Comparison of ENCODE assay signal across 8 mouse cellular contexts in genomic region chr11:98775348-98776051, GRCm38 (mm10). TPM values are rescaled to one million over a fixed set of nuclear protein-coding genes. Genes with fewer than 3 reads are reported as not detected.
DNase-seq lines count a peak whose midpoint lies in the region; ATAC-seq lines count a peak whose summit lies in the region.

No protein-coding gene starts in this region.

- no peaks in the 10 kb centered on the region for H3K9me3 ChIP-seq in heart, embryonic 13.5 days
- H3K9me3 ChIP-seq in liver, embryonic 13.5 days (replicated peaks) = no peaks in the 10 kb centered on the region
- no peaks in the 10 kb centered on the region for H3K9me3 ChIP-seq in stomach, embryonic 14.5 days (ENCODE audit: control insufficient read depth, low read depth, low read length)

- H3K4me2 ChIP-seq in heart, embryonic 13.5 days = peak overlapping the region; percentile 85
- H3K4me2 ChIP-seq in liver, embryonic 13.5 days = peak overlapping the region; percentile 76
- H3K4me2 ChIP-seq in stomach, embryonic 14.5 days (replicated peaks; ENCODE audit: low read depth, low read length) = peak overlapping the region; percentile 47

- no peaks in the 10 kb centered on the region for H3K27me3 ChIP-seq in heart, embryonic 13.5 days (replicated peaks)
- H3K27me3 ChIP-seq in liver, embryonic 13.5 days = no peaks in the 10 kb centered on the region
- H3K27me3 ChIP-seq in stomach, embryonic 14.5 days (ENCODE audit: control insufficient read depth, insufficient read depth, low read length) = no peaks in the 10 kb centered on the region

- H3K27ac ChIP-seq in heart, embryonic 13.5 days (replicated peaks) = peak overlapping the region; percentile 99
- peak overlapping the region; percentile 81 for H3K27ac ChIP-seq in liver, embryonic 13.5 days
- H3K27ac ChIP-seq in stomach, embryonic 14.5 days (ENCODE audit: low read length) = peak overlapping the region; percentile 90

- H3K4me1 ChIP-seq in heart, embryonic 13.5 days = peaks cover 73% of the 10 kb centered on the region
- H3K4me1 ChIP-seq in liver, embryonic 13.5 days (replicated peaks) = peaks cover 77% of the 10 kb centered on the region
- peaks cover 38% of the 10 kb centered on the region for H3K4me1 ChIP-seq in stomach, embryonic 14.5 days (ENCODE audit: control insufficient read depth, insufficient read depth, low read length)

- peak overlapping the region; percentile 58 for H3K4me3 ChIP-seq in heart, embryonic 13.5 days
- H3K4me3 ChIP-seq in liver, embryonic 13.5 days (replicated peaks) = peak overlapping the region; percentile 50
- peak overlapping the region; percentile 28 for H3K4me3 ChIP-seq in stomach, embryonic 14.5 days (ENCODE audit: low read depth, low read length)

- peak; percentile 86 for DNase-seq in CD4-positive, CD25-positive, alpha-beta regulatory T cell, adult 2 months (ENCODE audit: low read depth, low spot score)
- peak; percentile 88 for DNase-seq in brain, embryonic 18.5 days (ENCODE audit: low read depth, low spot score)
- DNase-seq in fat pad, adult 2 months (ENCODE audit: extremely low read depth, low read depth, low spot score) = peak; percentile 94
- peak; percentile 99 for DNase-seq in kidney, postnatal 10 days
- peak; percentile 89 for DNase-seq in liver, embryonic 13.5 days
- DNase-seq in natural killer cell, adult 2 months (ENCODE audit: low spot score in 2 of 2) = peak; percentile 57 to 64

- peak; percentile 66 for ATAC-seq in heart, embryonic 13.5 days (ENCODE audit: extremely low read depth, insufficient number of reproducible peaks, low FRiP score, low TSS enrichment)
- ATAC-seq in liver, embryonic 13.5 days (ENCODE audit: low read depth) = peak; percentile 46
- peak; percentile 80 for ATAC-seq in stomach, embryonic 14.5 days (ENCODE audit: insufficient number of reproducible peaks, insufficient read depth, low FRiP score, low read depth)

- peak overlapping the region; percentile 83 for H3K9ac ChIP-seq in heart, embryonic 13.5 days
- peak overlapping the region; percentile 57 for H3K9ac ChIP-seq in liver, embryonic 13.5 days
- H3K9ac ChIP-seq in stomach, embryonic 14.5 days (replicated peaks; ENCODE audit: low read depth, low read length) = no peak overlapping the region; the same call in 1 of the 2 replicates

- WGBS in heart, embryonic 13.5 days = 3% methylated on average over 15 of the region's 15 CpGs
- 3% methylated on average over 15 of the region's 15 CpGs for WGBS in liver, embryonic 13.5 days (ENCODE audit: insufficient replicate concordance)
- 2% methylated on average over 15 of the region's 15 CpGs for WGBS in stomach, embryonic 14.5 days

- peaks cover 12% of the 10 kb centered on the region for H3K36me3 ChIP-seq in heart, embryonic 13.5 days
- H3K36me3 ChIP-seq in liver, embryonic 13.5 days = peaks cover 4% of the 10 kb centered on the region; the same call in 1 of the 2 replicates
- H3K36me3 ChIP-seq in stomach, embryonic 14.5 days (ENCODE audit: control insufficient read depth, insufficient read depth, low read length) = peaks cover 1% of the 10 kb centered on the region; the same call in 1 of the 2 replicates

RNA-seq across cellular contexts. Expression of gene Nr1d1, which starts 0.4 kb away (rescaled TPM):
- 5.9 and 6.4 TPM in 2 replicates for polyA plus RNA-seq in heart, embryonic 13.5 days (2015; fragmentation: Nextera tagmentation; extraction: Ambion mirVana)
- polyA plus RNA-seq in liver, embryonic 13.5 days (2015; fragmentation: Nextera tagmentation; extraction: Ambion mirVana) = 0.59 and 1.0 TPM in 2 replicates
- polyA plus RNA-seq in stomach, embryonic 14.5 days (2014; fragmentation: Nextera tagmentation; extraction: Ambion mirVana) = 1.7 and 2.3 TPM in 2 replicates

RNA-seq across cellular contexts. Expression of gene Msl1, which starts 19.8 kb away (rescaled TPM):
- 14.6 and 15.7 TPM in 2 replicates for polyA plus RNA-seq in heart, embryonic 13.5 days (2015; fragmentation: Nextera tagmentation; extraction: Ambion mirVana)
- 6.8 and 6.9 TPM in 2 replicates for polyA plus RNA-seq in liver, embryonic 13.5 days (2015; fragmentation: Nextera tagmentation; extraction: Ambion mirVana)
- polyA plus RNA-seq in stomach, embryonic 14.5 days (2014; fragmentation: Nextera tagmentation; extraction: Ambion mirVana) = 21.6 and 22.3 TPM in 2 replicates

RNA-seq across cellular contexts. Expression of gene Casc3, which starts 29.2 kb away (rescaled TPM):
- 22.3 and 23.1 TPM in 2 replicates for polyA plus RNA-seq in heart, embryonic 13.5 days (2015; fragmentation: Nextera tagmentation; extraction: Ambion mirVana)
- 13.3 and 16.1 TPM in 2 replicates for polyA plus RNA-seq in liver, embryonic 13.5 days (2015; fragmentation: Nextera tagmentation; extraction: Ambion mirVana)
- polyA plus RNA-seq in stomach, embryonic 14.5 days (2014; fragmentation: Nextera tagmentation; extraction: Ambion mirVana) = 33.7 and 35.1 TPM in 2 replicates

RNA-seq across cellular contexts. Expression of gene Thra, which starts 35.1 kb away (rescaled TPM):
- 30.0 and 32.0 TPM in 2 replicates for polyA plus RNA-seq in heart, embryonic 13.5 days (2015; fragmentation: Nextera tagmentation; extraction: Ambion mirVana)
- 8.8 and 9.8 TPM in 2 replicates for polyA plus RNA-seq in liver, embryonic 13.5 days (2015; fragmentation: Nextera tagmentation; extraction: Ambion mirVana)
- 61.4 and 62.9 TPM in 2 replicates for polyA plus RNA-seq in stomach, embryonic 14.5 days (2014; fragmentation: Nextera tagmentation; extraction: Ambion mirVana)

RNA-seq across cellular contexts. Expression of gene Med24, which starts 46.3 kb away (rescaled TPM):
- 35.1 and 37.4 TPM in 2 replicates for polyA plus RNA-seq in heart, embryonic 13.5 days (2015; fragmentation: Nextera tagmentation; extraction: Ambion mirVana)
- polyA plus RNA-seq in liver, embryonic 13.5 days (2015; fragmentation: Nextera tagmentation; extraction: Ambion mirVana) = 27.6 and 36.0 TPM in 2 replicates
- 39.9 and 41.0 TPM in 2 replicates for polyA plus RNA-seq in stomach, embryonic 14.5 days (2014; fragmentation: Nextera tagmentation; extraction: Ambion mirVana)

Comparison
In these comparisons a context has a peak if more than half of its experiments do, and no peak if none do; other contexts are left out.
1. Peak in every context shown above with its lines: DNase-seq, ATAC-seq, H3K4me3 ChIP-seq and H3K27ac ChIP-seq.